9 mouse cellular contexts compared by ENCODE assay signal in genomic region chr13:3726331-3726781, GRCm38 (mm10).
DNase-seq lines count a peak whose midpoint lies in the region; ATAC-seq and TF ChIP-seq lines count a peak whose summit lies in the region.
"Had no signal": no experiment of that assay in that cellular context is flagged by ENCODE, and none has a peak within 500 bp of the region (broad histone marks: within the 10 kb centered on the region; RNA-seq: fewer than 3 reads in every experiment).

No protein-coding gene starts in this region.

- ATAC-seq in embryonic facial prominence, embryonic 13.5 days (ENCODE audit: insufficient number of reproducible peaks, insufficient read depth, low FRiP score, low TSS enrichment, low read depth), result peak; percentile 73
- peak; percentile 75 for ATAC-seq in heart, embryonic 15.5 days (replicated peaks; ENCODE audit: insufficient number of reproducible peaks, insufficient read depth, low FRiP score, low read depth)

- no peak for DNase-seq in left cerebral cortex, adult 2 months (ENCODE audit: extremely low spot score in 1 of 2, low spot score in 2 of 2)
- DNase-seq in left cerebral cortex, adult 8-10 months (ENCODE audit: low spot score in 2 of 2), result no peak
- peak; percentile 57 for DNase-seq in lung, postnatal 25 days (ENCODE audit: low spot score)
- no peak for DNase-seq in thymus, postnatal 10 days (ENCODE audit: low spot score in 2 of 2)
- DNase-seq in adrenal gland, postnatal 36 days, result no peak
- DNase-seq in frontal cortex, postnatal 25 days (ENCODE audit: low spot score in 2 of 2), result no peak
- DNase-seq: liver, embryonic 13.5 days had no signal

- no peak overlapping the region for H3K4me3 ChIP-seq in left cerebral cortex, adult 2 months
- no peak overlapping the region for H3K4me3 ChIP-seq in embryonic facial prominence, embryonic 13.5 days
- no peak overlapping the region for H3K4me3 ChIP-seq in heart, embryonic 15.5 days
- H3K4me3 ChIP-seq: liver, embryonic 13.5 days had no signal

- intact Hi-C loops in left cerebral cortex, adult 2 months (cut with DNase I), result no loop called here

- peak overlapping the region; percentile 6; the same call in 1 of the 2 replicates for H3K9ac ChIP-seq in embryonic facial prominence, embryonic 13.5 days
- no peak overlapping the region for H3K9ac ChIP-seq in heart, embryonic 15.5 days
- H3K9ac ChIP-seq: liver, embryonic 13.5 days had no signal

- TF ChIP-seq CTCF in left cerebral cortex, adult 2 months (IDR thresholded peaks at IDR 0.05), result no peak

- H3K9me3 ChIP-seq in embryonic facial prominence, embryonic 13.5 days, result no peaks in the 10 kb centered on the region
- no peaks in the 10 kb centered on the region for H3K9me3 ChIP-seq in heart, embryonic 15.5 days (replicated peaks)
- H3K9me3 ChIP-seq: liver, embryonic 13.5 days had no signal

- H3K4me2 ChIP-seq in embryonic facial prominence, embryonic 13.5 days, result no peak overlapping the region
- no peak overlapping the region for H3K4me2 ChIP-seq in heart, embryonic 15.5 days
- H3K4me2 ChIP-seq: liver, embryonic 13.5 days had no signal

- WGBS in embryonic facial prominence, embryonic 13.5 days, result 34% methylated on average over 5 of the region's 5 CpGs
- WGBS in heart, embryonic 15.5 days, result 26% methylated on average over 5 of the region's 5 CpGs

- H3K4me1 ChIP-seq in embryonic facial prominence, embryonic 13.5 days, result peaks cover 22% of the 10 kb centered on the region
- peaks cover 12% of the 10 kb centered on the region; the same call in 1 of the 2 replicates for H3K4me1 ChIP-seq in heart, embryonic 15.5 days (replicated peaks)
- H3K4me1 ChIP-seq: liver, embryonic 13.5 days had no signal

- H3K36me3 ChIP-seq in embryonic facial prominence, embryonic 13.5 days, result no peaks in the 10 kb centered on the region
- H3K36me3 ChIP-seq in heart, embryonic 15.5 days, result no peaks in the 10 kb centered on the region
- H3K36me3 ChIP-seq: liver, embryonic 13.5 days had no signal

- H3K27ac ChIP-seq in left cerebral cortex, adult 2 months, result peak overlapping the region; percentile 17; the same call in 1 of the 2 replicates
- H3K27ac ChIP-seq in embryonic facial prominence, embryonic 13.5 days, result peak overlapping the region; percentile 68
- H3K27ac ChIP-seq in heart, embryonic 15.5 days, result peak overlapping the region; percentile 22; the same call in 1 of the 2 replicates
- H3K27ac ChIP-seq: liver, embryonic 13.5 days had no signal

- no peaks in the 10 kb centered on the region for H3K27me3 ChIP-seq in embryonic facial prominence, embryonic 13.5 days
- H3K27me3 ChIP-seq in heart, embryonic 15.5 days, result no peaks in the 10 kb centered on the region
- H3K27me3 ChIP-seq: liver, embryonic 13.5 days had no signal

Comparison
In these comparisons a context has a peak if more than half of its experiments do, and no peak if none do; other contexts are left out.
1. H3K27ac ChIP-seq: peak in every context shown above with its lines; median percentile 68 in embryonic facial prominence, embryonic 13.5 days; 22 in heart, embryonic 15.5 days; 17 in left cerebral cortex, adult 2 months.